ENCODE assay signal across 8 mouse cellular contexts in genomic region chr12:73045046-73045723, GRCm38 (mm10). TPM values are rescaled to one million over a fixed set of nuclear protein-coding genes. Genes with fewer than 3 reads are reported as not detected.
DNase-seq lines count a peak whose midpoint lies in the region; ATAC-seq and TF ChIP-seq lines count a peak whose summit lies in the region.

No protein-coding gene starts in this region.

- H3K27ac ChIP-seq in forebrain, embryonic 12.5 days = 0 out of 2 replicates have a peak overlapping the region, but pooled peaks have one; percentile 69
- H3K27ac ChIP-seq in hindbrain, embryonic 15.5 days (replicated peaks) = no peak overlapping the region
- no peak overlapping the region for H3K27ac ChIP-seq in liver, postnatal 0 days (ENCODE audit: low read depth)
- H3K27ac ChIP-seq in stomach, embryonic 16.5 days (ENCODE audit: low read length) = no peak overlapping the region

- no peak for TF ChIP-seq EP300 in liver, postnatal 0 days (IDR thresholded peaks at IDR 0.05; ENCODE audit: low read depth)

- H3K9ac ChIP-seq in forebrain, embryonic 12.5 days = peak overlapping the region; percentile 50
- H3K9ac ChIP-seq in hindbrain, embryonic 15.5 days = no peak overlapping the region
- H3K9ac ChIP-seq in liver, postnatal 0 days (replicated peaks) = no peak overlapping the region
- H3K9ac ChIP-seq in stomach, embryonic 16.5 days (ENCODE audit: low read length) = no peak overlapping the region

- peak overlapping the region; percentile 41 for H3K4me3 ChIP-seq in forebrain, embryonic 12.5 days (replicated peaks)
- peak overlapping the region; percentile 27 for H3K4me3 ChIP-seq in hindbrain, embryonic 15.5 days
- H3K4me3 ChIP-seq in liver, postnatal 0 days (ENCODE audit: low read depth, low read length) = peak overlapping the region; percentile 44
- peak overlapping the region; percentile 37 for H3K4me3 ChIP-seq in stomach, embryonic 16.5 days (replicated peaks; ENCODE audit: low read length)

- TF ChIP-seq CTCF in liver, postnatal 0 days (IDR thresholded peaks at IDR 0.05; ENCODE audit: low read depth) = 0 out of 2 replicates have a peak, but pooled peaks have one; percentile 2

- no peaks in the 10 kb centered on the region for H3K36me3 ChIP-seq in forebrain, embryonic 12.5 days (replicated peaks)
- no peaks in the 10 kb centered on the region for H3K36me3 ChIP-seq in hindbrain, embryonic 15.5 days
- no peaks in the 10 kb centered on the region for H3K36me3 ChIP-seq in liver, postnatal 0 days (replicated peaks; ENCODE audit: insufficient read depth, low read length)
- no peaks in the 10 kb centered on the region for H3K36me3 ChIP-seq in stomach, embryonic 16.5 days (ENCODE audit: control insufficient read depth, insufficient read depth, low read length)

- peak overlapping the region; percentile 52 for H3K4me2 ChIP-seq in forebrain, embryonic 12.5 days
- peak overlapping the region; percentile 55 for H3K4me2 ChIP-seq in hindbrain, embryonic 15.5 days
- H3K4me2 ChIP-seq in liver, postnatal 0 days (ENCODE audit: low read depth, low read length) = peak overlapping the region; percentile 79
- H3K4me2 ChIP-seq in stomach, embryonic 16.5 days (ENCODE audit: low read depth, low read length) = peak overlapping the region; percentile 66

- ATAC-seq in forebrain, embryonic 12.5 days (ENCODE audit: low FRiP score) = no peak
- ATAC-seq in hindbrain, embryonic 15.5 days (ENCODE audit: low FRiP score, low read depth) = no peak
- ATAC-seq in liver, postnatal 0 days = no peak
- no peak for ATAC-seq in stomach, embryonic 16.5 days (ENCODE audit: insufficient read depth, low FRiP score)
- ATAC-seq in cerebellum, adult (ENCODE audit: insufficient number of reproducible peaks, low FRiP score, low TSS enrichment) = no peak

- H3K4me1 ChIP-seq in forebrain, embryonic 12.5 days = peaks cover 29% of the 10 kb centered on the region
- peaks cover 22% of the 10 kb centered on the region for H3K4me1 ChIP-seq in hindbrain, embryonic 15.5 days (replicated peaks)
- peaks cover 19% of the 10 kb centered on the region for H3K4me1 ChIP-seq in liver, postnatal 0 days (ENCODE audit: insufficient read depth)
- H3K4me1 ChIP-seq in stomach, embryonic 16.5 days (ENCODE audit: control insufficient read depth, insufficient read depth, low read length) = peaks cover 22% of the 10 kb centered on the region

- no peaks in the 10 kb centered on the region for H3K9me3 ChIP-seq in forebrain, embryonic 12.5 days
- H3K9me3 ChIP-seq in hindbrain, embryonic 15.5 days = no peaks in the 10 kb centered on the region
- no peaks in the 10 kb centered on the region for H3K9me3 ChIP-seq in liver, postnatal 0 days (ENCODE audit: low read length)
- H3K9me3 ChIP-seq in stomach, embryonic 16.5 days (replicated peaks; ENCODE audit: control insufficient read depth, low read length) = no peaks in the 10 kb centered on the region

- H3K27me3 ChIP-seq in forebrain, embryonic 12.5 days = peaks cover 89% of the 10 kb centered on the region
- peaks cover 88% of the 10 kb centered on the region for H3K27me3 ChIP-seq in hindbrain, embryonic 15.5 days
- H3K27me3 ChIP-seq in liver, postnatal 0 days (ENCODE audit: insufficient read depth, low read length) = peaks cover 99% of the 10 kb centered on the region
- peaks cover 70% of the 10 kb centered on the region for H3K27me3 ChIP-seq in stomach, embryonic 16.5 days (ENCODE audit: control insufficient read depth, insufficient read depth, low read length)

- peak; percentile 51 to 86 for DNase-seq in adrenal gland, adult (ENCODE audit: inconsistent age in 2 of 2, low spot score in 1 of 2)
- no peak for DNase-seq in adrenal gland, postnatal 4 days (ENCODE audit: low spot score in 2 of 2)
- peak; percentile 75 for DNase-seq in Muller cell, postnatal 12 days (ENCODE audit: inconsistent ontology term)
- DNase-seq in liver, postnatal 0 days = peak; percentile 39

- under 1% methylated on average over 46 of the region's 46 CpGs for WGBS in forebrain, embryonic 12.5 days
- WGBS in hindbrain, embryonic 15.5 days = under 1% methylated on average over 46 of the region's 46 CpGs
- WGBS in liver, postnatal 0 days (ENCODE audit: insufficient replicate concordance) = under 1% methylated on average over 44 of the region's 46 CpGs
- WGBS in stomach, embryonic 16.5 days = under 1% methylated on average over 46 of the region's 46 CpGs

RNA-seq across cellular contexts. Expression of gene Six1, which starts 8.5 kb away (rescaled TPM):
- total RNA-seq in adrenal gland, postnatal 4 days (2021) = 1 to 10 TPM; 4.0 to 5.6 TPM
- polyA plus RNA-seq in forebrain, embryonic 12.5 days (2016; fragmentation: Nextera tagmentation; extraction: Ambion mirVana) = 8.5 and 11.0 TPM in 2 replicates
- 0.65 and 1.5 TPM in 2 replicates for polyA plus RNA-seq in hindbrain, embryonic 15.5 days (2015; fragmentation: Nextera tagmentation; extraction: Ambion mirVana)
- polyA plus RNA-seq in liver, postnatal 0 days (2015; fragmentation: Nextera tagmentation; extraction: Ambion mirVana) = 0.04 and 0.17 TPM in 2 replicates
- 0.06 and 1.9 TPM in 2 replicates for polyA plus RNA-seq in stomach, embryonic 16.5 days (2015; fragmentation: Nextera tagmentation; extraction: Ambion mirVana)

Comparison
In these comparisons a context has a peak if more than half of its experiments do, and no peak if none do; other contexts are left out.
1. DNase-seq: peak in adrenal gland, adult (2 of 2), Muller cell, postnatal 12 days (single experiment) and liver, postnatal 0 days (single experiment); none in adrenal gland, postnatal 4 days (0 of 2).
2. Peak in every context shown above with its lines, with median percentiles within 50 percentile points of each other: H3K4me2 ChIP-seq and H3K4me3 ChIP-seq.